Mouse (Mus musculus) forebrain, embryonic 14.5 days (tissue): ENCODE measurements around the gene Tdrd9. TPM values are rescaled to one million over a fixed set of nuclear protein-coding genes. Genes with fewer than 3 reads are reported as not detected.

ENCODE experiments used
- ATAC-seq: fragments of 200-750 bp; cut with Nextera tagmentation; 2 replicates; pipeline ENCODE4 v1.8.0; 2017; ENCODE audit warnings: mild to moderate bottlenecking, moderate library complexity
- DNase-seq: peaks from one replicate; pipeline ENCODE4 v3.0.0-alpha.2; 2015; ENCODE audit warnings: low spot score
- H3K27ac ChIP-seq: fragments of 300-500 bp; sonication (generic); 2 replicates; pipeline ENCODE4 v1.5.1; 2014; ENCODE audit warnings: low read depth, mild to moderate bottlenecking, control low read depth, low read length, moderate library complexity
- H3K27me3 ChIP-seq: fragments of 300-500 bp; sonication (generic); replicated peaks from 2 replicates; pipeline ENCODE4 v1.6.1; 2014; ENCODE audit warnings: low read length, control low read depth, mixed read lengths; ENCODE audit not compliant: control insufficient read depth, insufficient read depth
- H3K36me3 ChIP-seq: fragments of 300-500 bp; sonication (generic); 2 replicates; pipeline ENCODE4 v1.6.1; 2014; ENCODE audit warnings: low read length, control low read depth; ENCODE audit not compliant: control insufficient read depth, insufficient read depth
- H3K4me1 ChIP-seq: fragments of 300-500 bp; sonication (generic); 2 replicates; pipeline ENCODE4 v1.6.1; 2014; ENCODE audit warnings: antibody characterized with exemption, low read length, control low read depth; ENCODE audit not compliant: control insufficient read depth, insufficient read depth
- H3K4me2 ChIP-seq: fragments of 300-500 bp; sonication (generic); 2 replicates; pipeline ENCODE4 v1.6.1; 2014; ENCODE audit warnings: mild to moderate bottlenecking, control low read depth, low read length
- H3K4me3 ChIP-seq: fragments of 300-500 bp; sonication (generic); 2 replicates; pipeline ENCODE4 v1.5.1; 2014; ENCODE audit warnings: low read depth, low read length, control low read depth
- H3K9ac ChIP-seq: fragments of 300-500 bp; sonication (generic); 2 replicates; pipeline ENCODE4 v1.6.1; 2014; ENCODE audit warnings: mild to moderate bottlenecking, low read length, control low read depth, moderate library complexity
- H3K9me3 ChIP-seq: fragments of 300-500 bp; sonication (generic); replicated peaks from 2 replicates; pipeline ENCODE4 v1.6.1; 2016; ENCODE audit warnings: low read length, control low read depth, mixed read lengths; ENCODE audit not compliant: control insufficient read depth
- WGBS: fragments of 180-500 bp; shearing (Covaris S2); extraction: QIAGEN DNeasy Blood & Tissue Kit; methylation state at CpG from one replicate; pipeline ENCODE4 v1.1.7; 2014; 5-methylcytosine and 5-hydroxymethylcytosine counted together
- polyA plus RNA-seq: library from polyadenylated mRNA; unstranded; fragments of >200 nt; fragmentation: Nextera tagmentation; extraction: Ambion mirVana; gene quantifications from 2 replicates; pipeline ENCODE4 v1.2.1, GENCODE M21; 2014

Tdrd9 gene
- polyA plus RNA-seq, 1 experiment from 2014 or later: 0.19 TPM

- Histone ChIP-seq H3K4me1 (no peaks in the 10 kb centered on the region), H3K27me3 (no peaks in the 10 kb centered on the region), H3K36me3 (no peaks in the 10 kb centered on the region), H3K9me3 (no peaks in the 10 kb centered on the region), H3K4me3 (no peak overlapping the region), H3K9ac (no peak overlapping the region), H3K4me2 (no peak overlapping the region), H3K27ac (no peak overlapping the region)
- DNase-seq: peak; percentile 90
- ATAC-seq: peak; percentile 34; the same call in 1 of the 2 replicates
- WGBS: 20% methylated on average over 8 of the region's 8 CpGs
Measured at GRCm38 (mm10) chr12:112001223-112001622, 29.9 kb downstream of the Tdrd9 start.

GRCm38 (mm10) chr12:112012511-112013270 lies 41.3 kb downstream of the Tdrd9 start:
- WGBS: 14% methylated on average over 12 of the region's 12 CpGs
- DNase-seq (peak; percentile 49), ATAC-seq (peak; percentile 92)
- peak overlapping the region; percentile 35; the same call in 1 of the 2 replicates for H3K27ac ChIP-seq
- H3K4me1 ChIP-seq: no peaks in the 10 kb centered on the region; the same call in 1 of the 2 replicates
- peak overlapping the region; percentile 44 for H3K4me2 ChIP-seq
- H3K36me3 ChIP-seq: no peaks in the 10 kb centered on the region
- H3K9ac ChIP-seq: no peak overlapping the region; the same call in 1 of the 2 replicates
- no peak overlapping the region for H3K4me3 ChIP-seq
- no peaks in the 10 kb centered on the region for H3K9me3 ChIP-seq
- no peaks in the 10 kb centered on the region for H3K27me3 ChIP-seq

GRCm38 (mm10) chr12:112013271-112013801 lies 42.0 kb downstream of the Tdrd9 start:
- peak; percentile 51 for DNase-seq
- H3K4me3 ChIP-seq: no peak overlapping the region
- no peaks in the 10 kb centered on the region; the same call in 1 of the 2 replicates for H3K4me1 ChIP-seq
- ATAC-seq: peak; percentile 71
- H3K27me3 ChIP-seq: no peaks in the 10 kb centered on the region
- H3K36me3 ChIP-seq: no peaks in the 10 kb centered on the region
- peak overlapping the region; percentile 44 for H3K4me2 ChIP-seq
- H3K9me3 ChIP-seq: no peaks in the 10 kb centered on the region
- peak overlapping the region; percentile 35; the same call in 1 of the 2 replicates for H3K27ac ChIP-seq
- H3K9ac ChIP-seq: no peak overlapping the region; the same call in 1 of the 2 replicates
- 3% methylated on average over 14 of the region's 14 CpGs for WGBS

- no peak for ATAC-seq
- 69% methylated on average over 4 of the region's 4 CpGs for WGBS
- H3K4me2 ChIP-seq: no peak overlapping the region
- no peaks in the 10 kb centered on the region for H3K36me3 ChIP-seq
- no peak overlapping the region for H3K9ac ChIP-seq
- DNase-seq: no peak
- no peak overlapping the region for H3K4me3 ChIP-seq
- H3K9me3 ChIP-seq: no peaks in the 10 kb centered on the region
- H3K27ac ChIP-seq: no peak overlapping the region
- H3K4me1 ChIP-seq: no peaks in the 10 kb centered on the region; the same call in 1 of the 2 replicates
- H3K27me3 ChIP-seq: no peaks in the 10 kb centered on the region
Measured at GRCm38 (mm10) chr12:112016346-112016745, 45.0 kb downstream of the Tdrd9 start.

- no peaks in the 10 kb centered on the region for H3K36me3 ChIP-seq
- ATAC-seq (no peak), DNase-seq (no peak)
- no peaks in the 10 kb centered on the region for H3K9me3 ChIP-seq
- H3K9ac ChIP-seq: no peak overlapping the region
- no peaks in the 10 kb centered on the region for H3K27me3 ChIP-seq
- no peak overlapping the region for H3K4me3 ChIP-seq
- 89% methylated on average over 2 of the region's 2 CpGs for WGBS
- H3K4me1 ChIP-seq: no peaks in the 10 kb centered on the region
- no peak overlapping the region for H3K27ac ChIP-seq
- H3K4me2 ChIP-seq: no peak overlapping the region
Measured at GRCm38 (mm10) chr12:112023306-112023705, 51.9 kb downstream of the Tdrd9 start.

GRCm38 (mm10) chr12:112024581-112025310 lies 53.4 kb downstream of the Tdrd9 start:
- H3K4me1 ChIP-seq: no peaks in the 10 kb centered on the region
- WGBS: 78% methylated on average over 17 of the region's 17 CpGs
- no peak overlapping the region for H3K4me3 ChIP-seq
- no peak overlapping the region for H3K4me2 ChIP-seq
- no peak overlapping the region for H3K27ac ChIP-seq
- DNase-seq (no peak), ATAC-seq (no peak)
- no peaks in the 10 kb centered on the region for H3K9me3 ChIP-seq
- no peaks in the 10 kb centered on the region for H3K36me3 ChIP-seq
- no peaks in the 10 kb centered on the region for H3K27me3 ChIP-seq
- H3K9ac ChIP-seq: no peak overlapping the region

- ATAC-seq: no peak
- Histone ChIP-seq H3K4me3 (no peak overlapping the region), H3K9ac (no peak overlapping the region), H3K27ac (no peak overlapping the region), H3K4me1 (no peaks in the 10 kb centered on the region), H3K36me3 (no peaks in the 10 kb centered on the region), H3K4me2 (no peak overlapping the region), H3K27me3 (no peaks in the 10 kb centered on the region), H3K9me3 (no peaks in the 10 kb centered on the region)
- WGBS: 89% methylated on average over 13 of the region's 13 CpGs
- no peak for DNase-seq
Measured at GRCm38 (mm10) chr12:112025457-112025856, 54.1 kb downstream of the Tdrd9 start.

GRCm38 (mm10) chr12:112025907-112026645 lies 54.7 kb downstream of the Tdrd9 start:
- H3K36me3 ChIP-seq: no peaks in the 10 kb centered on the region

More at GRCm38 (mm10) chr12:112025907-112026645, 54.7 kb downstream of the Tdrd9 start:
- no peak for DNase-seq
- H3K9me3 ChIP-seq: no peaks in the 10 kb centered on the region
- no peak for ATAC-seq
- no peak overlapping the region for H3K4me2 ChIP-seq
- no peaks in the 10 kb centered on the region for H3K27me3 ChIP-seq
- H3K4me1 ChIP-seq: no peaks in the 10 kb centered on the region
- H3K27ac ChIP-seq: no peak overlapping the region
- WGBS: 85% methylated on average over 14 of the region's 14 CpGs
- no peak overlapping the region for H3K4me3 ChIP-seq
- H3K9ac ChIP-seq: no peak overlapping the region
